Mouse (Mus musculus) intestine, postnatal 0 days (tissue): ENCODE measurements around the gene Cntn2. TPM values are rescaled to one million over a fixed set of nuclear protein-coding genes. Genes with fewer than 3 reads are reported as not detected.

Experiments used
- ATAC-seq: fragments of 200-750 bp; cut with Nextera tagmentation; 2 replicates; pipeline ENCODE4 v1.8.0; 2017; ENCODE audit warnings: mild to moderate bottlenecking, moderate TSS enrichment, moderate library complexity
- H3K27ac ChIP-seq: fragments of 300-500 bp; sonication (generic); 2 replicates; pipeline ENCODE4 v1.5.1; 2014; ENCODE audit warnings: mild to moderate bottlenecking, low read depth, low read length, moderate library complexity
- H3K27me3 ChIP-seq: fragments of 300-500 bp; sonication (generic); replicated peaks from 2 replicates; pipeline ENCODE4 v1.6.1; 2014; ENCODE audit warnings: low read length, mixed read lengths; ENCODE audit not compliant: control insufficient read depth, insufficient read depth
- H3K36me3 ChIP-seq: fragments of 300-500 bp; sonication (generic); 2 replicates; pipeline ENCODE4 v1.6.1; 2014; ENCODE audit warnings: mild to moderate bottlenecking, moderate library complexity; ENCODE audit not compliant: control insufficient read depth, insufficient read depth
- H3K4me1 ChIP-seq: fragments of 300-500 bp; sonication (generic); replicated peaks from 2 replicates; pipeline ENCODE4 v1.6.1; 2014; ENCODE audit warnings: antibody characterized with exemption, low read length, mixed read lengths; ENCODE audit not compliant: control insufficient read depth, insufficient read depth
- H3K4me2 ChIP-seq: fragments of 300-500 bp; sonication (generic); replicated peaks from 2 replicates; pipeline ENCODE4 v1.6.1; 2014; ENCODE audit warnings: low read depth, mild to moderate bottlenecking, moderate library complexity
- H3K4me3 ChIP-seq: fragments of 300-500 bp; sonication (generic); 2 replicates; pipeline ENCODE4 v1.5.1; 2014; ENCODE audit warnings: low read depth, low read length
- H3K9ac ChIP-seq: fragments of 300-500 bp; sonication (generic); 2 replicates; pipeline ENCODE4 v1.6.1; 2014; ENCODE audit warnings: mild to moderate bottlenecking, low read depth, low read length
- H3K9me3 ChIP-seq: fragments of 300-500 bp; sonication (generic); 2 replicates; pipeline ENCODE4 v1.6.1; 2016; ENCODE audit warnings: mixed run types; ENCODE audit not compliant: control insufficient read depth
- CTCF ChIP-seq: sonication (generic); IDR thresholded peaks from 2 replicates; pipeline ENCODE4 v1.5.1; 2016; ENCODE audit warnings: low read depth, mild to moderate bottlenecking, control low read depth, antibody characterized with exemption, moderate library complexity
- WGBS: fragments of 180-500 bp; shearing (Covaris S2); extraction: QIAGEN DNeasy Blood & Tissue Kit; methylation state at CpG from one replicate; pipeline ENCODE4 v1.1.7; 2014; 5-methylcytosine and 5-hydroxymethylcytosine counted together
- polyA plus RNA-seq: library from polyadenylated mRNA; unstranded; fragments of >200 nt; fragmentation: Nextera tagmentation; extraction: Ambion mirVana; gene quantifications from 2 replicates; pipeline ENCODE4 v1.2.1, GENCODE M21; 2015

Gene Cntn2
- polyA plus RNA-seq, 1 experiment from 2014 or later, result 0.14 TPM

- Histone ChIP-seq H3K27me3 (no peaks in the 10 kb centered on the region), H3K4me1 (no peaks in the 10 kb centered on the region), H3K36me3 (no peaks in the 10 kb centered on the region), H3K9ac (no peak overlapping the region), H3K27ac (no peak overlapping the region), H3K4me3 (no peak overlapping the region), H3K9me3 (no peaks in the 10 kb centered on the region), H3K4me2 (no peak overlapping the region)
- 67% methylated on average over 14 of the region's 14 CpGs for WGBS
- no peak for ATAC-seq
- no peak for TF ChIP-seq CTCF
These were observed 39.1 kb upstream of the Cntn2 start for GRCm38 (mm10) chr1:132581845-132582839.

- no peak overlapping the region for H3K9ac ChIP-seq
- H3K36me3 ChIP-seq, result no peaks in the 10 kb centered on the region
- 89% methylated on average over 7 of the region's 7 CpGs for WGBS
- H3K9me3 ChIP-seq, result no peaks in the 10 kb centered on the region
- TF ChIP-seq CTCF, result no peak
- ATAC-seq, result no peak
- no peak overlapping the region for H3K4me3 ChIP-seq
- no peak overlapping the region for H3K4me2 ChIP-seq
- H3K27me3 ChIP-seq, result no peaks in the 10 kb centered on the region
- no peaks in the 10 kb centered on the region for H3K4me1 ChIP-seq
- H3K27ac ChIP-seq, result no peak overlapping the region
These were observed 37.0 kb upstream of the Cntn2 start for GRCm38 (mm10) chr1:132580063-132580462.

GRCm38 (mm10) chr1:132576845-132577244, 33.8 kb upstream of the Cntn2 start:
- 88% methylated on average over 8 of the region's 8 CpGs for WGBS
- H3K9me3 ChIP-seq, result no peaks in the 10 kb centered on the region
- no peak for ATAC-seq
- H3K4me2 ChIP-seq, result no peak overlapping the region
- TF ChIP-seq CTCF, result no peak
- H3K27me3 ChIP-seq, result no peaks in the 10 kb centered on the region
- H3K9ac ChIP-seq, result no peak overlapping the region
- no peaks in the 10 kb centered on the region for H3K36me3 ChIP-seq
- no peak overlapping the region for H3K4me3 ChIP-seq
- no peak overlapping the region for H3K27ac ChIP-seq
- H3K4me1 ChIP-seq, result no peaks in the 10 kb centered on the region

- WGBS, result 86% methylated on average over 7 of the region's 7 CpGs
- Histone ChIP-seq H3K4me3 (no peak overlapping the region), H3K4me1 (no peaks in the 10 kb centered on the region), H3K36me3 (no peaks in the 10 kb centered on the region), H3K9ac (no peak overlapping the region), H3K9me3 (no peaks in the 10 kb centered on the region), H3K4me2 (no peak overlapping the region), H3K27me3 (no peaks in the 10 kb centered on the region), H3K27ac (no peak overlapping the region)
- ATAC-seq, result no peak
- no peak for TF ChIP-seq CTCF
These were observed 29.8 kb upstream of the Cntn2 start for GRCm38 (mm10) chr1:132572851-132573250.

- no peaks in the 10 kb centered on the region for H3K4me1 ChIP-seq
- no peak for TF ChIP-seq CTCF
- H3K4me3 ChIP-seq, result no peak overlapping the region
- H3K36me3 ChIP-seq, result no peaks in the 10 kb centered on the region
- no peak overlapping the region for H3K9ac ChIP-seq
- ATAC-seq, result no peak
- H3K27ac ChIP-seq, result no peak overlapping the region
- H3K9me3 ChIP-seq, result no peaks in the 10 kb centered on the region
- WGBS, result 100% methylated on average over 1 of the region's 1 CpGs
- no peak overlapping the region for H3K4me2 ChIP-seq
- H3K27me3 ChIP-seq, result no peaks in the 10 kb centered on the region
These were observed 28.6 kb upstream of the Cntn2 start for GRCm38 (mm10) chr1:132571613-132572012.

- no peak for TF ChIP-seq CTCF
- H3K4me2 ChIP-seq, result no peak overlapping the region
- H3K9me3 ChIP-seq, result no peaks in the 10 kb centered on the region
- H3K36me3 ChIP-seq, result no peaks in the 10 kb centered on the region
- no peak overlapping the region for H3K4me3 ChIP-seq
- H3K27me3 ChIP-seq, result no peaks in the 10 kb centered on the region
- H3K4me1 ChIP-seq, result no peaks in the 10 kb centered on the region
- 92% methylated on average over 8 of the region's 8 CpGs for WGBS
- H3K27ac ChIP-seq, result no peak overlapping the region
- H3K9ac ChIP-seq, result no peak overlapping the region
- ATAC-seq, result no peak
These were observed 27.9 kb upstream of the Cntn2 start for GRCm38 (mm10) chr1:132570906-132571305.
